Mouse (Mus musculus) midbrain, embryonic 14.5 days (tissue): ENCODE measurements at regions not wholly inside any gene's neighbourhood (a gene's known extent, or its start where the extent isn't known, plus 50 kb on each side); places are given as distances from the start of the nearest gene placed in this dataset.
"Not testable (repeated sequence)": the region's sequence is repeated elsewhere in the genome, so short reads cannot be mapped to it uniquely, and the experiment has no call there.

ENCODE experiments used
- ATAC-seq: fragments of 200-750 bp; cut with Nextera tagmentation; 2 replicates; pipeline ENCODE4 v1.8.0; 2017; ENCODE audit warnings: moderate number of reproducible peaks, moderate library complexity; ENCODE audit not compliant: low FRiP score, low TSS enrichment
- DNase-seq: peaks from one replicate; pipeline ENCODE4 v3.0.0-alpha.2; 2015
- H3K27ac ChIP-seq: fragments of 300-500 bp; sonication (generic); replicated peaks from 2 replicates; pipeline ENCODE4 v1.5.1; 2014; ENCODE audit warnings: mild to moderate bottlenecking, low read depth, low read length, moderate library complexity
- H3K27me3 ChIP-seq: fragments of 300-500 bp; sonication (generic); 2 replicates; pipeline ENCODE4 v1.6.1; 2014; ENCODE audit warnings: low read length, control low read depth, mixed read lengths; ENCODE audit not compliant: control insufficient read depth, insufficient read depth
- H3K36me3 ChIP-seq: fragments of 300-500 bp; sonication (generic); 2 replicates; pipeline ENCODE4 v1.6.1; 2014; ENCODE audit warnings: low read length, control low read depth; ENCODE audit not compliant: control insufficient read depth, insufficient read depth
- H3K4me1 ChIP-seq: fragments of 300-500 bp; sonication (generic); 2 replicates; pipeline ENCODE4 v1.6.1; 2014; ENCODE audit warnings: mild to moderate bottlenecking, antibody characterized with exemption, low read length, control low read depth; ENCODE audit not compliant: control insufficient read depth, insufficient read depth
- H3K4me2 ChIP-seq: fragments of 300-500 bp; sonication (generic); 2 replicates; pipeline ENCODE4 v1.6.1; 2014; ENCODE audit warnings: mild to moderate bottlenecking, low read length, moderate library complexity
- H3K4me3 ChIP-seq: fragments of 300-500 bp; sonication (generic); replicated peaks from 2 replicates; pipeline ENCODE4 v1.5.1; 2014; ENCODE audit warnings: low read depth, low read length
- H3K9ac ChIP-seq: fragments of 300-500 bp; sonication (generic); replicated peaks from 2 replicates; pipeline ENCODE4 v1.6.1; 2014; ENCODE audit warnings: mild to moderate bottlenecking, low read length, moderate library complexity
- H3K9me3 ChIP-seq: fragments of 300-500 bp; sonication (generic); 2 replicates; pipeline ENCODE4 v1.6.1; 2016; ENCODE audit warnings: low read length, control low read depth, mixed read lengths; ENCODE audit not compliant: control insufficient read depth
- WGBS: fragments of 180-500 bp; shearing (Covaris S2); extraction: QIAGEN DNeasy Blood & Tissue Kit; methylation state at CpG from one replicate; pipeline ENCODE4 v1.1.7; 2014; 5-methylcytosine and 5-hydroxymethylcytosine counted together

DNA sequence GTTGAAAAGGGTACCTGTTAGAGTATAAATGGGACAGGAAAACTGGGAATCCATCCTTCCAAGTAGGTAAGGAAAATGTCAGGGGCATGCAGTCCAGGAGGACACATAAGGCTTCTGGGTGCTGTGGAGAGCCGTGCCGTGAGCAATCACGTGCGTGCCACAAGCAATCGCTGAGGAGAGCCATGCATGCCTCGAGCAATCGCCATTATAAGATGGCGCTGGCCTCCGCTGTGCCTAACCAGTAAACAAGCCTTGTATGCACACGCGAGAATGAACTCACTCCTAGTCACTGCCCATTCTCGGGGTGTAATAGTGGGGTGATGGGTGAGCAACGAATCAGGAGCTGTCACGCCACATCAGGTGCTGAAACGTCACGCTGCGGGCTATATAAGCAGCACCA, 210.0 kb downstream of the Rchy1 start:
- H3K4me1 ChIP-seq, H3K27ac ChIP-seq, H3K9ac ChIP-seq, ATAC-seq, H3K4me2 ChIP-seq, DNase-seq, H3K4me3 ChIP-seq, H3K36me3 ChIP-seq, H3K9me3 ChIP-seq, H3K27me3 ChIP-seq: not testable (repeated sequence)
- WGBS: 94% methylated on average over 17 of the region's 17 CpGs

DNA sequence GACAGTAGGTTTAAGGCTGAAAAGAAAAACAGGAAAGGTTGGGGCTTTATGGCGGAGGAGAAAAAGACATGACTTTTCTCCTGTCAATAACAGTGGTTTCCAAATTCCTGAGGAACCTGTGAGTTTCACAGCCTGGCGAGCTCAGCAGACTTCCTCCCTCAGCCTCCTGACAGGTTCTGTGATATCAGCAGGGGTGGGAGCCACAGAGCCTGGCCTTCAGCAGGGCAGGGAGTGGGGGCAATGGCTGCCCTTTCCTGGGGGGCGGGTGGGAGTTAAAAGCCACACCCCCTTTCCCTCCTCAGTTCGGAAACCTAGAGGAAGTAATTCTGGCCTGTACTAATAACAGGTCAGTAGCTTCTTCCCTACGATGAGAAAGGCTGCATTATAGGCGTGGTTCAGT, 211.7 kb downstream of the Rchy1 start:
- H3K9me3 ChIP-seq: no peaks in the 10 kb centered on the region
- H3K4me2 ChIP-seq: no peak overlapping the region
- WGBS: 74% methylated on average over 6 of the region's 6 CpGs
- no peak overlapping the region for H3K27ac ChIP-seq
- no peak overlapping the region for H3K9ac ChIP-seq
- DNase-seq (no peak), ATAC-seq (no peak)
- H3K27me3 ChIP-seq: no peaks in the 10 kb centered on the region
- H3K4me1 ChIP-seq: no peaks in the 10 kb centered on the region
- no peak overlapping the region for H3K4me3 ChIP-seq
- no peaks in the 10 kb centered on the region for H3K36me3 ChIP-seq

DNA sequence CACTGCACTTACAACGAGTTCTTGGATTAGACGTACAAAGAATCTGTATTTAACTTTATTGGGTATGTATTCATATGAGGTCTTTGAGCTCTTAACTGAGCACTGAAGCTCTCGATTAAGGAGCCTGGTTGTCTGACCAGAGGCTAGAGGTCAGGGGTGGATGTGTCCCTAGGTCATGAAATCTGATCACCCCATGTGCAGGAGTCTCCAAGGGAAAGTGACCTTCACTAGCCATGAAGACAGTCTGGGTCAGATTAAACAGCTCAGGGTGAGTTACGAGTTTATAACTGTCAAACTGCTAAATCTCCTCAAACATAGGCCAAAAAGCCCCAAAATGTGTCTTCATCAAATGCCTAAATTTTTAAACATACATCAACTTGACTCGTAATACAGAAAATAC, 216.8 kb downstream of the Rchy1 start:
- no peak overlapping the region for H3K9ac ChIP-seq
- H3K4me3 ChIP-seq: no peak overlapping the region
- H3K36me3 ChIP-seq: no peaks in the 10 kb centered on the region
- H3K9me3 ChIP-seq: no peaks in the 10 kb centered on the region
- no peak overlapping the region for H3K4me2 ChIP-seq
- WGBS: 74% methylated on average over 5 of the region's 5 CpGs
- ATAC-seq: no peak
- no peaks in the 10 kb centered on the region for H3K4me1 ChIP-seq
- no peak for DNase-seq
- no peak overlapping the region for H3K27ac ChIP-seq
- no peaks in the 10 kb centered on the region for H3K27me3 ChIP-seq

DNA sequence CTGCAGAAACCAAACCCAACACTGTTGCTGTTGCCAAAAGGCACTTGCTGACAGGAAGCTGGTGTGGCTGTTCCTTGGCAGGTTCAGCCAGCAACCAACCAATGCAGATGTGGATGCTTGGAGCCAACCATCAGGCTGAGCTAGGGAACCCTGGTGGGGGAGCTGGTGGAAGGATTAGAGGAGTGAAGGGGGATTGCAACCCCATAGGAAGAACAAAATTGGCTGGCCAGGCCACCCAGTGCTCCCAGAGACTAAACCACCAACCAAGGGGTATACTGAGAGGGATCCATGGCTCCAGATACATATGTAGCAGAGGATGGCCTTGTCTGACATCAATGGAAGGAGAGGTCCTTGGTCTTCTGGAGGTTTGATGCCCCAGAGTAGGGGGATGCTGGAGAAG, 218.5 kb downstream of the Rchy1 start:
- no peaks in the 10 kb centered on the region for H3K4me1 ChIP-seq
- H3K27ac ChIP-seq: no peak overlapping the region
- no peak overlapping the region for H3K4me2 ChIP-seq
- no peak overlapping the region for H3K4me3 ChIP-seq
- H3K27me3 ChIP-seq: no peaks in the 10 kb centered on the region
- no peak overlapping the region for H3K9ac ChIP-seq
- no peak for DNase-seq
- H3K36me3 ChIP-seq: no peaks in the 10 kb centered on the region
- ATAC-seq: no peak
- H3K9me3 ChIP-seq: no peaks in the 10 kb centered on the region

DNA sequence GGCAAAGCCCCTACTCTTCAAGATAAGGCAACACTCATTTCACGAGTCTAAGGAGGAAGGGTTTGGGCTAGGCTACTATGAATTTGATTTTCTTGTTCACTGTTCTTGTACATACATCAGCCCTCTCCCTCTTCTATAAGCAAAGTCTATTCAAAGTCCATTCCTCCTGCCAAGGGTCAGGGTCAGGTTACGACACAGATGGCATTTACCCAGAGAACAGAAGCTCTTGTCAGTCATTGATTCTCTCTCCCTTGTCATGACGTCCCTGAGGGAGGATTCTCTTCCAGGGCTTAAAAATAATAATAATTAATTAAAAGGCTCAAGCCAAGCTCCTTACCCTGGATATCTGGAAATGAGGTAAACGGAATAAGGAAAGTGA, 222.7 kb downstream of the Rchy1 start:
- H3K27me3 ChIP-seq: no peaks in the 10 kb centered on the region
- H3K27ac ChIP-seq: no peak overlapping the region
- no peaks in the 10 kb centered on the region for H3K36me3 ChIP-seq
- H3K4me1 ChIP-seq: no peaks in the 10 kb centered on the region
- WGBS: 47% methylated on average over 4 of the region's 4 CpGs
- H3K9ac ChIP-seq: no peak overlapping the region
- ATAC-seq (no peak), DNase-seq (no peak)
- no peaks in the 10 kb centered on the region for H3K9me3 ChIP-seq
- H3K4me2 ChIP-seq: no peak overlapping the region
- no peak overlapping the region for H3K4me3 ChIP-seq

DNA sequence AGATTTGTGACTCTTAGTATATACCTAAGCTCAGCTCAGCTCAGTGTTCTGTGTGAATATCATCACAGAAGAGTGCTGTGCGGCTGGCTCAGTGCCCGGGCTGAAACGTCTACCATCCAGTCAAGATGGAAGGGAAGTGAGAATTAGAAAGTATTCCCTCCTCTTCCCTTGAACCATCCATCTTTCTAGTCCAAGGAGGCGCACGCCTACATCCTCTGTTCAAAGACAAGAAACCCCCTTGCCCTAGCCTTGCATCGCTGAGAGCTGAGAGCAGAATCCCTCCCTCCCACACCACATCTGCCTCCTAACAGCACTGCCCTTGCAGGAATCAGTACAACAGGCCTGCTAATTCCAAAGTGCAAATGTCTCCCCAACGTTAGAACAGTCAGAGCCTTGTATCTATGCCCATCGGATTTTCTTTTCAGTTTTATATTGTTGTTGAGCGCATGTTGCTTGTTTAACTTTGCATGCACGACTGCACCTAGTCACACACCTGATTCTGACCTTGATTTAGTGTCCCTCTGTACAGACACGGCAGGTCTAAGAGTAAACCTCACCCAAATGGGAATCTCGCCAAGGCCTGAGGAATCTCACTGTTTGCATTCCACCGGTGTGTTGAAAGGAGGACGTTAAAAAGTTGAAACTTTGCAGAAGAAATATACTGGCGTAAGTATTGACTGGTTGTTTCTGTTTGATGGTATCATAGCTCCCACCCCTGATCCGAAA, 222.2 kb downstream of the Parm1 start:
- DNase-seq: no peak
- no peak overlapping the region for H3K4me3 ChIP-seq
- no peaks in the 10 kb centered on the region for H3K27me3 ChIP-seq
- no peak overlapping the region for H3K4me2 ChIP-seq
- 78% methylated on average over 16 of the region's 16 CpGs for WGBS
- H3K27ac ChIP-seq: no peak overlapping the region
- H3K4me1 ChIP-seq: no peaks in the 10 kb centered on the region
- no peak overlapping the region for H3K9ac ChIP-seq
- H3K9me3 ChIP-seq: no peaks in the 10 kb centered on the region
- H3K36me3 ChIP-seq: no peaks in the 10 kb centered on the region
- no peak for ATAC-seq

DNA sequence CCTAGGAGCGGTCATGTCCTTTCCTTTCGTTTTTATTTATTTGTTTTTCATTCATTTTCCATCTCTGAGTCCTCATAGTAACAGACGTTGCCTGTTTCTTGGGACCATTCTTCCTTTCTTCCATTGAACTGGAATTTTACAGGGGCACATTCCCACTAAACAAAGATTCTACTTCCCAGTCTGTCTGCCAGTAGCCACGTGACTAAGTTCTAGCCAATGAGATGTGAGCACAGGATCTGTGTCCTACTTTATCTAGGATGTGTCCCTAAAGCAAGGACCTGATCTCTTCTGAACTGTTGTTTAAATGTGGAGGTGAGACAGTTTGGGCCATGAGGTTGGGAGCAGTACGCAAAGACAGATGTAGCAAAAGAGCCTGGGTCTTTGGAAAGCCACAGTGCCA, 214.6 kb downstream of the Parm1 start:
- H3K27ac ChIP-seq: no peak overlapping the region
- no peaks in the 10 kb centered on the region for H3K4me1 ChIP-seq
- H3K9ac ChIP-seq: no peak overlapping the region
- H3K9me3 ChIP-seq: no peaks in the 10 kb centered on the region
- ATAC-seq (no peak), DNase-seq (no peak)
- H3K36me3 ChIP-seq: no peaks in the 10 kb centered on the region
- no peak overlapping the region for H3K4me3 ChIP-seq
- WGBS: 88% methylated on average over 5 of the region's 5 CpGs
- no peak overlapping the region for H3K4me2 ChIP-seq
- H3K27me3 ChIP-seq: peaks cover 1% of the 10 kb centered on the region; the same call in 1 of the 2 replicates

DNA sequence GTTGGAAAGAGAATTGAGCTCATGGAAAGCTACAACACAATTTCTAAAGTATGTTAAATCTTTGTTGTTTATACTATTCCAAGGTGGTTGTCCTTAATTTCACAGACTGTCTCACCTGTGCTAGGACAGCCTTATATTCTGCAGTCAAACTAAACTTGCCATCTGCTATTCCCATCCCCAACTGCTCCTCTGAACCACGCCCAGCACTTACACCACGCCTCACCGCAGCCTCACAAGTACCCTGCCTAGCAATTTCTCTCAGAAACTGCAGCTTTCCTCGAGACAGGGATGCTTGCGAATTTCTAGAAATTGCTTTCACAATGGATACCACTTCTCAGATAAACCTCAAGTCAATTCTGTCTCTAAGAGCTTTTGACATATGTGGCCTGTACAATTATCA, 213.7 kb downstream of the Parm1 start:
- H3K36me3 ChIP-seq: no peaks in the 10 kb centered on the region
- ATAC-seq (no peak), DNase-seq (no peak)
- no peaks in the 10 kb centered on the region for H3K4me1 ChIP-seq
- H3K27ac ChIP-seq: no peak overlapping the region
- H3K4me2 ChIP-seq: no peak overlapping the region
- 88% methylated on average over 5 of the region's 5 CpGs for WGBS
- H3K9ac ChIP-seq: no peak overlapping the region
- no peak overlapping the region for H3K4me3 ChIP-seq
- H3K27me3 ChIP-seq: peaks cover 8% of the 10 kb centered on the region
- H3K9me3 ChIP-seq: no peaks in the 10 kb centered on the region

DNA sequence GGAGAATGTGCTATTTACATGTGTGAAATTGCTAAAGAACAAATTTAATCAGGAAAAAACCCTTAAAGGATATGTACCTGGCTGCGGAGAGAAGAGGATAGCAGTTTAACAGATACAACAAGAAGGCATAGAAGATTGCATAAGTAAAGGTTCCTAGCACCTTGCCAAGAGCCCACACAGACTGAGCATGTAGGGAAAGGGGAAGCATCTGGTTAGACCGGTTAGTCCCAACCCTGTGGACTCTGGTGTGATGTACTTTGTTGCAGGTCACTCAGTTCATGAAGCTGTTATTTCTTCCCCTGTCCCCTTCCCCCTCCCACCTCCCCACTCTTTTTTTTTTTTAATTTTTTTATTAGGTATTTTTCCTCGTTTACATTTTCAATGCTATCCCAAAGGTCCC, 212.5 kb downstream of the Parm1 start:
- no peaks in the 10 kb centered on the region for H3K4me1 ChIP-seq
- H3K27ac ChIP-seq: no peak overlapping the region
- no peak overlapping the region for H3K4me3 ChIP-seq
- DNase-seq: no peak
- H3K9ac ChIP-seq: no peak overlapping the region
- WGBS: 51% methylated on average over 3 of the region's 3 CpGs
- H3K36me3 ChIP-seq: no peaks in the 10 kb centered on the region
- no peaks in the 10 kb centered on the region for H3K9me3 ChIP-seq
- H3K27me3 ChIP-seq: peaks cover 12% of the 10 kb centered on the region
- no peak overlapping the region for H3K4me2 ChIP-seq
- ATAC-seq: no peak
